21 mouse cellular contexts compared by ENCODE assay signal in genomic region chr7:129906131-129906530, GRCm38 (mm10).
DNase-seq lines count a peak whose midpoint lies in the region; ATAC-seq and TF ChIP-seq lines count a peak whose summit lies in the region.
"Had no signal": no experiment of that assay in that cellular context is flagged by ENCODE, and none has a peak within 500 bp of the region (broad histone marks: within the 10 kb centered on the region; RNA-seq: fewer than 3 reads in every experiment).

No protein-coding gene starts in this region.

- no peak for ATAC-seq in midbrain, embryonic 11.5 days (ENCODE audit: low FRiP score)
- no peak for ATAC-seq in midbrain, embryonic 16.5 days
- ATAC-seq in stomach, postnatal 0 days (ENCODE audit: low FRiP score, low TSS enrichment), result no peak
- ATAC-seq: activated CD4-positive, CD25-positive, alpha-beta regulatory T cell, adult 4 months; CD4-positive, CD25-positive, alpha-beta regulatory T cell, adult 4 months; Patski had no signal

- no peak overlapping the region for H3K9ac ChIP-seq in midbrain, embryonic 11.5 days (ENCODE audit: low read length)
- no peak overlapping the region for H3K9ac ChIP-seq in midbrain, embryonic 16.5 days (ENCODE audit: low read depth, low read length)
- H3K9ac ChIP-seq in stomach, postnatal 0 days (ENCODE audit: low read length), result no peak overlapping the region

- intact Hi-C loops in heart, postnatal 14 days (cut with DNase I), result no loop called here

- H3K4me1 ChIP-seq in heart, embryonic 10.5 days, result no peaks in the 10 kb centered on the region
- no peaks in the 10 kb centered on the region for H3K4me1 ChIP-seq in midbrain, embryonic 11.5 days (ENCODE audit: control insufficient read depth, insufficient read depth, low read length)
- no peaks in the 10 kb centered on the region for H3K4me1 ChIP-seq in midbrain, embryonic 16.5 days (ENCODE audit: control insufficient read depth, insufficient read depth, low read length)
- no peaks in the 10 kb centered on the region for H3K4me1 ChIP-seq in stomach, postnatal 0 days (replicated peaks; ENCODE audit: control insufficient read depth, insufficient read depth)

- H3K4me2 ChIP-seq in midbrain, embryonic 11.5 days, result no peak overlapping the region
- H3K4me2 ChIP-seq in midbrain, embryonic 16.5 days (ENCODE audit: low read length), result no peak overlapping the region
- no peak overlapping the region for H3K4me2 ChIP-seq in stomach, postnatal 0 days (replicated peaks; ENCODE audit: low read depth)

- no peak for TF ChIP-seq EP300 in stomach, postnatal 0 days (optimal IDR thresholded peaks at IDR 0.05)

- H3K4me3 ChIP-seq in heart, embryonic 10.5 days, result no peak overlapping the region
- no peak overlapping the region for H3K4me3 ChIP-seq in midbrain, embryonic 11.5 days (ENCODE audit: low read depth, low read length)
- no peak overlapping the region for H3K4me3 ChIP-seq in midbrain, embryonic 16.5 days (ENCODE audit: low read depth, low read length)
- H3K4me3 ChIP-seq in stomach, postnatal 0 days (ENCODE audit: low read depth, low read length), result no peak overlapping the region

- H3K9me3 ChIP-seq in heart, embryonic 10.5 days, result no peaks in the 10 kb centered on the region
- H3K9me3 ChIP-seq in midbrain, embryonic 11.5 days (ENCODE audit: control insufficient read depth, low read length), result no peaks in the 10 kb centered on the region
- H3K9me3 ChIP-seq in midbrain, embryonic 16.5 days (replicated peaks; ENCODE audit: control insufficient read depth, low read length, poor library complexity, severe bottlenecking), result no peaks in the 10 kb centered on the region
- no peaks in the 10 kb centered on the region for H3K9me3 ChIP-seq in stomach, postnatal 0 days (ENCODE audit: control insufficient read depth, low read length)

- no peaks in the 10 kb centered on the region for H3K36me3 ChIP-seq in heart, embryonic 10.5 days
- no peaks in the 10 kb centered on the region for H3K36me3 ChIP-seq in midbrain, embryonic 11.5 days (ENCODE audit: control insufficient read depth, insufficient read depth, low read length)
- H3K36me3 ChIP-seq in midbrain, embryonic 16.5 days (ENCODE audit: control insufficient read depth, insufficient read depth, low read length), result no peaks in the 10 kb centered on the region
- no peaks in the 10 kb centered on the region for H3K36me3 ChIP-seq in stomach, postnatal 0 days (ENCODE audit: control insufficient read depth, insufficient read depth, low read length)
- H3K36me3 ChIP-seq: G1E had no signal

- 86% methylated on average over 1 of the region's 1 CpGs for WGBS in heart, embryonic 10.5 days
- 64% methylated on average over 1 of the region's 1 CpGs for WGBS in midbrain, embryonic 11.5 days
- WGBS in midbrain, embryonic 16.5 days, result 84% methylated on average over 1 of the region's 1 CpGs
- WGBS in stomach, postnatal 0 days, result 85% methylated on average over 1 of the region's 1 CpGs

- TF ChIP-seq CTCF in stomach, postnatal 0 days (IDR thresholded peaks at IDR 0.05; ENCODE audit: low read depth), result no peak

- H3K27ac ChIP-seq in heart, embryonic 10.5 days, result no peak overlapping the region
- H3K27ac ChIP-seq in midbrain, embryonic 11.5 days (ENCODE audit: low read depth, low read length), result no peak overlapping the region
- H3K27ac ChIP-seq in midbrain, embryonic 16.5 days (ENCODE audit: low read length), result no peak overlapping the region
- H3K27ac ChIP-seq in stomach, postnatal 0 days (replicated peaks), result no peak overlapping the region

- peak; percentile 83 for DNase-seq in heart, adult 11 months
- DNase-seq in heart, postnatal 4 days, result no peak
- peak; percentile 63 for DNase-seq in heart, embryonic 10.5 days (ENCODE audit: low spot score)
- no peak for DNase-seq in heart, postnatal 14 days
- DNase-seq in midbrain, embryonic 11.5 days (ENCODE audit: low spot score, missing footprints), result peak; percentile 33
- DNase-seq in stomach, postnatal 0 days (ENCODE audit: low spot score), result peak; percentile 8
- DNase-seq in retina, postnatal 1 day, result no peak
- DNase-seq: adrenal gland, adult 2 months; adrenal gland, adult 8-10 months; adrenal gland, postnatal 10 days; adrenal gland, postnatal 14 days; adrenal gland, postnatal 25 days; adrenal gland, postnatal 36 days; B cell, adult 2 months; cerebellum, adult 11 months; cerebellum, adult 11-12 months had no signal

- no peaks in the 10 kb centered on the region for H3K27me3 ChIP-seq in heart, embryonic 10.5 days (ENCODE audit: insufficient read depth, poor library complexity, severe bottlenecking)
- H3K27me3 ChIP-seq in midbrain, embryonic 11.5 days (ENCODE audit: control insufficient read depth, insufficient read depth, low read length), result no peaks in the 10 kb centered on the region
- no peaks in the 10 kb centered on the region for H3K27me3 ChIP-seq in midbrain, embryonic 16.5 days (ENCODE audit: control insufficient read depth, insufficient read depth, low read depth, low read length)
- H3K27me3 ChIP-seq in stomach, postnatal 0 days (ENCODE audit: control insufficient read depth, insufficient read depth, low read length), result no peaks in the 10 kb centered on the region
- H3K27me3 ChIP-seq: Patski had no signal

Comparison
In these comparisons a context has a peak if more than half of its experiments do, and no peak if none do; other contexts are left out.
1. DNase-seq: peak in heart, adult 11 months (single experiment), heart, embryonic 10.5 days (single experiment), midbrain, embryonic 11.5 days (single experiment) and stomach, postnatal 0 days (single experiment); none in heart, postnatal 4 days (single experiment), heart, postnatal 14 days (0 of 2) and retina, postnatal 1 day (single experiment).